Mouse (Mus musculus) olfactory bulb, adult 2 months (tissue): ENCODE results near the gene Immp2l.

Experiments
- CTCF ChIP-seq: fragments of 200-500 bp; IDR thresholded peaks from 2 replicates; pipeline ENCODE4 v1.5.1; 2012; ENCODE audit warnings: low read depth, mild to moderate bottlenecking, low read length, moderate library complexity; ENCODE audit not compliant: insufficient read depth
- POLR2A ChIP-seq: fragments of 200-500 bp; IDR thresholded peaks from 2 replicates; pipeline ENCODE4 v1.6.1; 2012; ENCODE audit warnings: mild to moderate bottlenecking, low read depth, low read length, moderate library complexity; ENCODE audit not compliant: insufficient read depth

- TF ChIP-seq CTCF (no peak), POLR2A (no peak)
Measured at GRCm38 (mm10) chr12:41949841-41950241, 926.0 kb downstream of the Immp2l start.
